Mouse (Mus musculus): ENCODE measurements around the gene Trem3.

Trem3 gene

GRCm38 (mm10) chr17:48269833-48270232, 22.3 kb downstream of the Trem3 start:
- no peak for DNase-seq (ENCODE audit: extremely low spot score)

- no peak for DNase-seq (ENCODE audit: extremely low spot score)
Observed at GRCm38 (mm10) chr17:48272158-48272557, 24.6 kb downstream of the Trem3 start.

GRCm38 (mm10) chr17:48272598-48272997, 25.0 kb downstream of the Trem3 start:
- no peak for DNase-seq (ENCODE audit: extremely low spot score)

GRCm38 (mm10) chr17:48274098-48274497, 26.5 kb downstream of the Trem3 start:
- no peak for DNase-seq (ENCODE audit: extremely low spot score)

GRCm38 (mm10) chr17:48274885-48275284, 27.3 kb downstream of the Trem3 start:
- peak; percentile 75 for DNase-seq (ENCODE audit: extremely low spot score)

- no peak for DNase-seq (ENCODE audit: extremely low spot score)
Observed at GRCm38 (mm10) chr17:48275736-48276135, 28.2 kb downstream of the Trem3 start.

- DNase-seq (ENCODE audit: extremely low spot score): no peak
Observed at GRCm38 (mm10) chr17:48278381-48278780, 30.8 kb downstream of the Trem3 start.

- DNase-seq (ENCODE audit: extremely low spot score): no peak
Observed at GRCm38 (mm10) chr17:48279002-48279401, 31.4 kb downstream of the Trem3 start.

- no peak for DNase-seq (ENCODE audit: extremely low spot score)
Observed at GRCm38 (mm10) chr17:48280943-48281738, 33.6 kb downstream of the Trem3 start.

- DNase-seq (ENCODE audit: extremely low spot score): peak; percentile 53
Observed at GRCm38 (mm10) chr17:48281739-48282085, 34.1 kb downstream of the Trem3 start.

- no peak for DNase-seq (ENCODE audit: extremely low spot score)
Observed at GRCm38 (mm10) chr17:48286765-48287164, 39.2 kb downstream of the Trem3 start.

GRCm38 (mm10) chr17:48287276-48287675, 39.7 kb downstream of the Trem3 start:
- no peak for DNase-seq (ENCODE audit: extremely low spot score)

- DNase-seq (ENCODE audit: extremely low spot score): no peak
Observed at GRCm38 (mm10) chr17:48293500-48294194, 46.1 kb downstream of the Trem3 start.

GRCm38 (mm10) chr17:48299203-48299602, 51.6 kb downstream of the Trem3 start, which contains the start of gene Treml2:
Treml2 (plus strand) TSS chr17:48299498.
- DNase-seq (ENCODE audit: extremely low spot score): peak; percentile 8

GRCm38 (mm10) chr17:48299756-48300155, 52.2 kb downstream of the Trem3 start:
- DNase-seq (ENCODE audit: extremely low spot score): no peak

GRCm38 (mm10) chr17:48300199-48300598, 52.6 kb downstream of the Trem3 start:
- no peak for DNase-seq (ENCODE audit: extremely low spot score)

- DNase-seq (ENCODE audit: extremely low spot score): no peak
Observed at GRCm38 (mm10) chr17:48300861-48301260, 53.3 kb downstream of the Trem3 start.

GRCm38 (mm10) chr17:48301792-48302191, 54.2 kb downstream of the Trem3 start:
- no peak for DNase-seq (ENCODE audit: extremely low spot score)
